Mouse (Mus musculus): ENCODE measurements around the gene Vmn2r10.
"Not testable (repeated sequence)": the region's sequence is repeated elsewhere in the genome, so short reads cannot be mapped to it uniquely, and the experiment has no call there.

Gene Vmn2r10

DNA sequence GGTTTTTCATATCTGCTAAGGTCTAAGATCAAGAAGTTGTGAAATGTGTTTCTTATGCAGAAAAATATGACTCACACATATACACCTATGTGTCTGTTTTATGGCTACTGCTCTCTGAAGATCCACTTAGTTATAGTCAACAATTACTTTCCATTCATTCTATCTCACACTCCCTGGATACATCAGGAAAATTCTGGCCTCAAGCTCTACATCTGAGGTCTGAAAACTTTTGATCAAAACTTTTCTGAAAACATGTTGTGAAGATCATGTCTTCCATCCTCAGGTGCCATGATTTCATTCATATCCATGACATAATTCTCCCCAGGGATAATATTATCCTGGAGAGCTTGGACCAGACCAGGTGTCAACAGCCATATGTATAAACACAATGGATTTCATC lies at the start of gene Vmn2r10:
Vmn2r10 (minus strand) TSS at position 101 of the 400 bp plus-strand sequence.
- DNase-seq, result not testable (repeated sequence)

DNA sequence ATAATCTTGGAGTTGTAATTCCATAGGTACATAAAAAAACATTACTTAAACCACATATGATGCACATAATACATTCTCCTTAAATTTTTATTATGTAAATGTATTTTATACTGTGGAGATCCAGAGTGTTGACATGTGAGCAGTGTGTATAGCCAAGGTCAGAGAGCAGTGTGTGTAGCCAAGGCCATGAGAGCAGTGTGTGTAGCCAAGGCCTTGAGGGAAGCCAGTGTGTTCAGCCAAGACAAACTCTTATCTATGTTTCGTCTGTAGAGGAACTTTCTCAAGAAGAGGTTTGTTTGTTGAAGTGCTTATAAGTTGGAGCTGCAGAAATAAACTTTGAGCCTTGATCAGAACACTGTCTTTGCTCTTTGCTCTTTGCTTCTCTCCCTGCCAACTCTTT lies 49.0 kb upstream of the Vmn2r10 start:
- DNase-seq, result peak; percentile 6 to 19

DNA sequence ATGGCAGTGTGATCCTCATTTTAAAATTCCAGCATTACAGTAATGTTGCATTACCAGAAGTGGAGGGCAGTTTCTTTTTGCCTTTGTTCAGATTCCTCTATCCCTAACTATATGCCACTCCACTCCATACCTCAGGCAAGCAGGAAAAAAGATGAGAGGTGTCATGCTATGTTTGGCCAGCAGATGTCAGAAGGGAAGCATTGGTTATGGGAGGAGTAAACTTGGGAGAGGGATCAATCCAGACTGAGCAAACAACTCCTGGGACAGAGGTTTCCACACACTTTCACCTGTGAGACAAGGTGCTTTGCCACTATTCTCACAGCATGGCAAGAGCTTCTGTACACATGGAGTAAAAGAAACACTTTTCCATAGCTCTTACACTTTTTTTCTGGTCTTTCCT lies 26.3 kb upstream of the Vmn2r10 start:
- peak; percentile 17 to 19 for DNase-seq

DNA sequence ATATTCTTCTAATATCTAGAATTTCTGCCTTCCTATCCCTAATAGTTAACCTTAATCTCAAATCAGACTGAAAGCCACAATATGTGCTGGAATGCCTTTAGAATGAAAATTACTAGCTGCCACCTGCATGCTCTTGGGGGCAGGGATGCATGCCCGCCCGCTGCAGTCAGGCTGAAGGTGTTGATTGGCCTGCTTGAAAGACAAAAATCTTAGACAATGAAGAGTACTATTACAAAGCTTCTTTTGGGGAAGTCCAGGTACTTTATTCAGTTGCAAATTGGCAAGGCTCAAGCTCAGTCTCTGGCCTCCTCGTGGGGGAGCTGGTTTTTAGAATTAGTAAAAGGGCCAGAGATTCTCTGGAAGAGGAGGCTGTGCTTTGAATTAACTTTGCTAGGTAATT lies 17.4 kb downstream of the Vmn2r10 start:
- no peak for DNase-seq
